Mouse (Mus musculus): ENCODE measurements around the gene Odaph.

Gene Odaph

DNA sequence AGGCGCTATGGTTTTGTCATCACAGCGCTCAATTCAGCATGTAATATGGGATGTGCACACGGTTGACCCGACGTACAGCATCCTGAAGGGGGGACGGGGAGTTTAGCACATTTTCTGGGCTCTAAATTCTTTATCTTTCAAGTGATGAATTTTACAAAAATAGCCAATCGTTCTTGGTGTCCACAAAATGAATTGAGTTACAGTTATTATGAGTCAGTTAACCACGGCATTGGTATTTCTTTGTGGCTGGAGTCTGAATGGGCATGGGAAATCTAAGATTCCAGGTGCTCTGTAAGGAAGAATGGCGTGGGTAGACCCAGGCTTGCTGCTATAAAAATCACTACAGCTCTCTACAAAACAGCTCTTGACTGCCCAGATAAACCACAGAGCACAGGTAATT, 2.0 kb downstream of the Odaph start:
- DNase-seq (ENCODE audit: low read depth, low spot score): no peak

DNA sequence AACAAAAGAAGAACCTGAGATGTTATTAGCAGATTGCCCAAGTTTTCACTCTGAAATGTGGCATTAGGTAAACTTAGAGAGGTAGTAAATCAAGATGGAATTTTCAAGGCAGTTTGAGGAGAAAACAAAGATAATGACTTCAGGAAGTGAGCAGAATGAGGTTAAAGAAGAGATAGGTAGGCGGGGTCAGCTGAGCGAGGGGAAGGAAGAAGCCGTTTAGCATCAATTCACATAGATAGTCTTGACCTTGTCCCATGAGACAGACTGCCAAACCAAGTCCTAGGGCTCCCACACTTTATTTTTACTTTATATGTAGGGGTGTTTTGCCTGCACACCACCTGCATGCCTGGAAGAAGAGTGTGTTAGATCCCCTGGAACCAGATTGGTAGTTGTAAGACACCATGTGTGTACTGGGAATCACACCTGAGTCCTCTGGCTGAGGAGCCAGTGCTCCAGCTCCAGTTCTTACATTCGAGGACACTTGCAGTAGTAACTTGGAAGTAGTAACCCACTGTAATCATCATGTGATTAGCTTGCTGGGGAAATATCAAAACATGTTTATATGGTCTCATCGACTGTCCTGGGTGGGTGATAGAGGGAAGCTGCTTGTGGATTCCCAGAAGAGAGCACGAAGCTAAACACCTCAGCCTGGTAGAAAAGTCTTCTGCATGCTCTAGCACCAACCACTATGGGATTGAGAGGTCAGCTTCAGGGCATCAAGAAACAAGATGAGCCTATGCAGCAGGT, 4.1 kb downstream of the Odaph start:
- no peak for DNase-seq (ENCODE audit: low read depth, low spot score)

DNA sequence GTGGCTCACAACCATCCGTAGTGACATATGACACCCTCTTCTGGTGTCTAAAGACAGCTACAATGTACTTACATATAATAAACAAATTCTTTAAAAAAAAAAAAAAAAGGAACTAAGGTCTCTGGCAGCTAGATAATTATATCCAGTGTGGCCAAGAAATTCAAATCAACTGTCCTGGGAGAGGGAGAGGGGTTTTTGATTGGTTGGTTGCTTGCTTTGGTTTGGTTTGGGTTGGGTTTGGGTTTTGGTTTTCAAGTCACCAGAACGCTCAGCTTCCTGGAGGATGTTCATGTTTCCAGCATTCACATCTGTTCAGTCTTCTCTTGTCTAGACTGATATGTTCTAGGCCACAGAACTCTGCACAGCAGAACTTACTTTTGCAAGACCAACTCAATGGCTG, 5.8 kb downstream of the Odaph start:
- DNase-seq (ENCODE audit: low read depth, low spot score): no peak

DNA sequence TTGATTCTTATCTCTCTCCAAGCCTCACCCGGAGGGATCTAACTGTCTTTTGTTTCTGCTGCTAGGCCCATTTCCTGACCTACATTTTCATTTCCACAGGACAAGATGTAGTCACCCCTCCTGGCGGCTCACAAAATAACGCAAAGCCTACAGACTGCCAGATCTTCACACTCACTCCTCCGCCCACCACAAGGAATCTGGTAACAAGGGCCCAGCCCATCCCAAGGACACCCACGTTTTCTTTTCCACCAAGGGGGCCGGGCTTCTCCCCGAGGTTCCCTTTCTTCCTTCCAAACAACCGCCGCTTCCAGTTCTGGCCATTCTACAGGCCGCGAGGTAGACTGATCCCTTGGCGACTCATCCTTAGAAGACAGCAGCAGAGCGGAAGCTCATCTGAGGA, 7.3 kb downstream of the Odaph start:
- no peak for DNase-seq (ENCODE audit: low read depth, low spot score)

DNA sequence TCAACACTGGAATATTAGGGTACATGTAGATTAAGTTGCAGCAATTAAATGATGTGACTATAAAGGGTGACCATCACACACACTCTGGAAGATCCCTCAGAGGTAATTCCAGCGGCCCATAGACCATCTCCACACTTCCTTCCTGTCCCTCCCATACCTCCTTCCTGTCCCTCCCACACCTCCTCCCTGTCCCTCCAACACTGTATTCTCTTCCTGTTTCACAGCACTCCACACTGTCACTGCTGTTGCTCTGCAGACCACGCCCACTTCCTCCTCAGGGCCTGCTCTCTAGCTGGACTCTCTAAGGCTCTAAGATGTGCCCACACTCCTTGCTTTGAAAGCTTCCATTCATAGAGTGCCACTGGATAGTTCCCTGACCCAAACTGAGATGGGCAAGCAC, 13.5 kb downstream of the Odaph start:
- DNase-seq (ENCODE audit: low read depth, low spot score): no peak

DNA sequence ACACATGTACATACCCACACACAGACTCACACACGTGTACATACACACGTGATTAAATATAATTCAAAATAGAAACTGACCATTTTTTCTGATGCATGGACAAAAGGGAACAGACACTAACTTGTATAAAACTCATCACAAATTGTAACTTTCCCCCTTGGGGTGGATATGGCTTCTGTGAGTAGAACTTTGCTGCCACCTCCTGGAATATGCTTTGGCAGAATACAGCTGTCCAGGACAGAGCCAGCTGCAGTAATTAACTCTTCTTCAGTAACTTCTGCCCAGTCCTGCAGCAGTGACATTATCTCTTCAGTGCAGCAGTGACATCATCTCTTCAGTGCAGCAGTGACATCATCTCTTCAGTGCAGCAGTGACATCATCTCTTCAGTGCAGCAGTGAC, 15.7 kb downstream of the Odaph start:
- DNase-seq (ENCODE audit: low read depth, low spot score): no peak

DNA sequence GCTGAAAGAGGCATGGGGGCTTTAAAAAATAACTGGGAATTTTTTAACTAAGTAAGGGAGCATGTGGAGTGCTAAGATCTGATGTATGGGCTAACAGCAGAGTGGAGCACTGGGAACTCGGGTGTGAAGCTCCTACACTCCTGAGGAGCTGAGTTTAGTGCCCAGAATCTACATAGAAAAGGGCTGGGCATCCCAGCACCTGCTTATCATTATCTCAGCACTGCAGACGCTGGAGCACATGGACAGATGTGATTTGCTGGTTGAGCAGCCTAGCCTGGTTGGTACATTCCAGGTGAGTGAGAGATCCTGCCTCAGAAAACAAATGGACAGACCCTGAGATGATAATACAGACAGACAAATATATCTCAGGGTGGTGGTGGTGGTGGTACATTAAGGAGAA, 22.6 kb downstream of the Odaph start:
- no peak for DNase-seq (ENCODE audit: low read depth, low spot score)

DNA sequence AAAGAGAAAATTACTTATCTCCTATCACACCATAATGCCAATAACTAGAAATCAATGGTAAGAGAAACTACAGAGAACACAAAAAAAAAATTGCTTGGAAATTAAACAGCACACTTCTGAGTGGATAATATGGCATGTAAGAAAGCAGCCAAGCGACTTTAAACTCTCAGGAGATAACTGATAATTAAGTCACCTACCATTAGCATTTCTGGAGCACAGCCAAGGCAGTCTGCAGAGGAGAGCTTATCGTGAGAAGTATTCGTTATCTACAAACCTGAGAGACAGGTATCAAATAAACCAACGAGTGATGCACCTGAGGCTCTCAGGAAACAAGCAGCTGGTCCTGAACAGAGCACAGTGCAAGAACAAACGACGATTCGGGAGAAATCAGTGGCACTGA, 24.5 kb downstream of the Odaph start:
- DNase-seq (ENCODE audit: low read depth, low spot score): no peak

DNA sequence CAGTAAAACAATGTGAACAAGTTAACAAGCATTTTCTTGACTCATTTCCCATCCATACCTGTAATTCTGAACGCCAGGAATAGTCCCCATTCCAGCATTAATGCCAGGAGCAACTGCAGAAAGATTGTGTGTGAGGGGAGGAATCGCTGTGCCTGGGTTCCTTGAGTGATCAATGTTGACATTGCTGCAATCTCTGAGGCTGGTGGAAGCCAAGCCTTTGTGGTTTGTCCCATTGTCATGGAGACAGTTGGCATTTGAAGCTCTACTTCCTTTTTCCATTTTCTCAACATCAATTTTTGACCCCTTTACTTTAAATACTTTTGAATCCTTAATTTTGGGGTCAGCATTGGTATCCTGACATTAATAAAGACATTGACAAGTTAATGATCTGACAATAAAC, 32.7 kb downstream of the Odaph start:
- no peak for DNase-seq (ENCODE audit: low read depth, low spot score)

DNA sequence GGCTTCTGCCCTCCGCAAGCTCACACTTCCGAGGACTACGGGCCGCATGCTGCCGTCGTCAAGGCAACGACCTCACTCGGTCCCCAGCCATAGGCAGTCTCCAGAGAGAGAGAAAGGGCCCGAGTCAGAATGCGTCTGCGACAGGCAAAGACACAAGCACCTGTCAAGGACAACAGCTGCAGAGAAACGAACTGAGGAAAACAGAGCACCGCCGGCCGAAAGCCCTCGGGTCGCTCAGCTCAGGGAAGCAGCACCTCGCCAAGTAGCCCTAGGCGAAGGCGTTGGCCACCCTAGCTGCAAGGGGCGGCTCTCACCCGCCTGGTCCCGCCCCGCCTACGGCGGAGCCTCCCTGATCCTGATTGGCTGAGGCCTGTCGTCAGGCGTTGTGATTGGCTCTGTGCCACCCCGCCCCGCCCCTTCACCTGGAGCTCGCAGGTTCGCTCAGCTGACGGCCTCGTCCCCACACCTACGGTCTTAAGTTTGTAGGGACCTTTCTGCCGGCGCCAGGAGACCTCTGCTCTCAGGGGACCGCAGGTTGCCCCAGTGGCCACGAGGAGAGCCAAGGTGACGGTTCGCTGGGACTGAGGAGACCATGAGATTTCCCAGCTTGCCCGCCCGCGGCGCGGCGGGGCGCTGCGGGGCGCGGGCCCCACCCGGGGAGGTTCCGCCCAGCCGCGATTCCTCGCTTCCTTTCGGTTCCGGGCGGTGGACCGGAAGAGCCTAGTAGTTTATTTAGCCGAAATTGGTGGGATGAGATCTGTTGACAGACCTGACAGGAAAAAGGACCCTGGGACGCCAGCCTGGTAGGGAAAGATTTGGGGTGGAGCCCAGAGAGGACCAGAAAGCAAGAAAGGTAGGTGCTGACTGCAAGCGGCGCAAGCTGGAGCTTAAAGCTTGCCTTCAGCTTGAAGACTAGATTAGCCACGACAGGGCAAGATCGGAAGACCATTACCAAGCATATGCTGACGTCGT, 55.4 kb downstream of the Odaph start:
- peak; percentile 88 for DNase-seq (ENCODE audit: low read depth, low spot score)

DNA sequence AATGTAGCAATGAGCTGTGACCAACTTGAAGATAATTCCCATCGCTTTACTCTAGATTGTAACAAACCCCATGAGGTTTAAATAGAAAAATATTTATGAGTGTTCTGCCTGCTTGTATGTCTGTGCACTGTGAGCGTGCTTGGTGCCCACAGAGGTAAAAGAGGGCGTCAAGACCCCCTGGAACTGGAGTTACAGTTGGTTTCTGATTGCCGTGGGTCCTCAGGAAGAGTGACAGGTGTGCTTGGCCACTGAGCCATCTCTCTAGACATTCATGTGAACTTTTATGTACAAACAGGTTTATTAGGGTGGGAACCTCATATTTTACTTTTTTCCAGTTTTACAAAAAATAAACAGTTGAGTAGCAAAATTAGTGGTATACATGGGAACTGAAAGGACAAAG, 56.5 kb downstream of the Odaph start, which contains the start of gene Cdkl2:
TSS of gene Cdkl2 (minus strand) at position 101 of the 400 bp plus-strand sequence.
- DNase-seq (ENCODE audit: low read depth, low spot score): no peak

Data from c-Kit-negative CD71-positive TER-119-positive erythroid progenitor cells, embryonic 14.5 days (primary cell).